Mouse (Mus musculus) layer of hippocampus, adult 11-12 months (tissue): ENCODE results near the gene 6820408C15Rik.
"Not testable (repeated sequence)": the region's sequence is repeated elsewhere in the genome, so short reads cannot be mapped to it uniquely, and the experiment has no call there.

Experiments
- DNase-seq: peaks from one replicate; pipeline ENCODE4 v3.0.0; 2022; ENCODE audit warnings: low spot score

The 6820408C15Rik gene

GRCm38 (mm10) chr2:152411471-152411870 lies 3.9 kb upstream of the 6820408C15Rik start:
- no peak for DNase-seq

- no peak for DNase-seq
Measured at GRCm38 (mm10) chr2:152412526-152413157, 2.7 kb upstream of the 6820408C15Rik start.

GRCm38 (mm10) chr2:152413158-152413764 lies 2.1 kb upstream of the 6820408C15Rik start:
- no peak for DNase-seq

GRCm38 (mm10) chr2:152413765-152414584 lies 1.4 kb upstream of the 6820408C15Rik start:
- no peak for DNase-seq

GRCm38 (mm10) chr2:152414591-152415165 lies 709 bp upstream of the 6820408C15Rik start, which contains the start of gene Zcchc3:
Gene Zcchc3, minus strand, starts transcription at chr2:152415027.
- peak; percentile 88 for DNase-seq

- DNase-seq: no peak
Measured at GRCm38 (mm10) chr2:152415786-152416185, 399 bp downstream of the 6820408C15Rik start.

GRCm38 (mm10) chr2:152427493-152427892 lies 12.1 kb downstream of the 6820408C15Rik start:
- no peak for DNase-seq

GRCm38 (mm10) chr2:152428481-152428880 lies 13.1 kb downstream of the 6820408C15Rik start:
- not testable (repeated sequence) for DNase-seq

- DNase-seq: no peak
Measured at GRCm38 (mm10) chr2:152436405-152436901, 21.1 kb downstream of the 6820408C15Rik start.

GRCm38 (mm10) chr2:152436983-152437860 lies 21.8 kb downstream of the 6820408C15Rik start:
- peak; percentile 82 for DNase-seq

GRCm38 (mm10) chr2:152438963-152439362 lies 23.6 kb downstream of the 6820408C15Rik start:
- no peak for DNase-seq

GRCm38 (mm10) chr2:152439833-152440232 lies 24.4 kb downstream of the 6820408C15Rik start:
- DNase-seq: no peak

GRCm38 (mm10) chr2:152442322-152442721 lies 26.9 kb downstream of the 6820408C15Rik start:
- no peak for DNase-seq

- peak; percentile 47 for DNase-seq
Measured at GRCm38 (mm10) chr2:152443281-152443680, 27.9 kb downstream of the 6820408C15Rik start.

GRCm38 (mm10) chr2:152446642-152447041 lies 31.3 kb downstream of the 6820408C15Rik start:
- DNase-seq: no peak

- DNase-seq: no peak
Measured at GRCm38 (mm10) chr2:152447461-152447860, 32.1 kb downstream of the 6820408C15Rik start.

- DNase-seq: peak; percentile 73
Measured at GRCm38 (mm10) chr2:152450241-152450640, 34.9 kb downstream of the 6820408C15Rik start.

- no peak for DNase-seq
Measured at GRCm38 (mm10) chr2:152452101-152452781, 36.9 kb downstream of the 6820408C15Rik start.

- no peak for DNase-seq
Measured at GRCm38 (mm10) chr2:152459241-152459640, 43.9 kb downstream of the 6820408C15Rik start.

GRCm38 (mm10) chr2:152464570-152465150 lies 49.3 kb downstream of the 6820408C15Rik start, which contains the start of gene Defb23:
Gene Defb23, minus strand, starts transcription at chr2:152464620.
- no peak for DNase-seq
